26 mouse cellular contexts compared by ENCODE assay signal in genomic region chr10:21835077-21835476, GRCm38 (mm10). TPM values are rescaled to one million over a fixed set of nuclear protein-coding genes. Genes with fewer than 3 reads are reported as not detected.
DNase-seq lines count a peak whose midpoint lies in the region; ATAC-seq lines count a peak whose summit lies in the region.
"Had no signal": no experiment of that assay in that cellular context is flagged by ENCODE, and none has a peak within 500 bp of the region (broad histone marks: within the 10 kb centered on the region; RNA-seq: fewer than 3 reads in every experiment).

No protein-coding gene starts in this region.

- H3K4me2 ChIP-seq in forebrain, embryonic 14.5 days (ENCODE audit: low read length): no peak overlapping the region
- no peak overlapping the region for H3K4me2 ChIP-seq in forebrain, embryonic 11.5 days (ENCODE audit: low read depth, low read length, severe bottlenecking)
- H3K4me2 ChIP-seq in midbrain, embryonic 13.5 days (replicated peaks): no peak overlapping the region
- no peak overlapping the region for H3K4me2 ChIP-seq in midbrain, embryonic 15.5 days
- no peak overlapping the region for H3K4me2 ChIP-seq in intestine, embryonic 15.5 days (replicated peaks)
- H3K4me2 ChIP-seq: embryonic facial prominence, embryonic 13.5 days; heart, embryonic 12.5 days; hindbrain, embryonic 15.5 days; liver, embryonic 15.5 days; lung, embryonic 15.5 days had no signal

- H3K9me3 ChIP-seq in forebrain, embryonic 14.5 days (replicated peaks; ENCODE audit: control insufficient read depth, low read length): no peaks in the 10 kb centered on the region
- no peaks in the 10 kb centered on the region for H3K9me3 ChIP-seq in forebrain, embryonic 11.5 days (ENCODE audit: control insufficient read depth, low read length)
- no peaks in the 10 kb centered on the region for H3K9me3 ChIP-seq in midbrain, embryonic 13.5 days
- H3K9me3 ChIP-seq in midbrain, embryonic 15.5 days: no peaks in the 10 kb centered on the region
- H3K9me3 ChIP-seq in intestine, embryonic 15.5 days: no peaks in the 10 kb centered on the region
- H3K9me3 ChIP-seq: embryonic facial prominence, embryonic 13.5 days; heart, embryonic 12.5 days; hindbrain, embryonic 15.5 days; limb, embryonic 10.5 days; liver, embryonic 15.5 days; lung, embryonic 15.5 days; megakaryocyte, embryonic 14.5 days had no signal

- DNase-seq in forebrain, embryonic 14.5 days (ENCODE audit: low spot score): peak; percentile 17
- DNase-seq in forebrain, embryonic 11.5 days (ENCODE audit: low spot score): no peak
- DNase-seq in MN1 (ENCODE audit: low spot score): peak; percentile 90
- DNase-seq in retina, embryonic 14.5 days (ENCODE audit: low spot score): peak; percentile 33
- DNase-seq: adrenal gland, adult 2 months; cerebellum, adult 11-12 months; cerebellum, postnatal 10 days; heart, postnatal 10 days; kidney, postnatal 25 days; liver; lung, postnatal 36 days; right cerebral cortex, postnatal 25 days; spleen, adult 18-20 months had no signal

- H3K4me1 ChIP-seq in forebrain, embryonic 14.5 days (ENCODE audit: control insufficient read depth, insufficient read depth, low read length): no peaks in the 10 kb centered on the region
- no peaks in the 10 kb centered on the region for H3K4me1 ChIP-seq in forebrain, embryonic 11.5 days (replicated peaks; ENCODE audit: control insufficient read depth, insufficient read depth, low read length)
- H3K4me1 ChIP-seq in midbrain, embryonic 13.5 days (replicated peaks): 0 out of 2 replicates have a peak, but pooled peaks cover 5% of the 10 kb centered on the region
- H3K4me1 ChIP-seq in midbrain, embryonic 15.5 days: no peaks in the 10 kb centered on the region
- H3K4me1 ChIP-seq in intestine, embryonic 15.5 days (replicated peaks): no peaks in the 10 kb centered on the region
- H3K4me1 ChIP-seq: hindbrain, embryonic 15.5 days; lung, embryonic 15.5 days had no signal

- no peak overlapping the region for H3K9ac ChIP-seq in forebrain, embryonic 14.5 days (ENCODE audit: low read length)
- H3K9ac ChIP-seq in forebrain, embryonic 11.5 days (ENCODE audit: low read length): no peak overlapping the region
- no peak overlapping the region for H3K9ac ChIP-seq in midbrain, embryonic 13.5 days (replicated peaks)
- H3K9ac ChIP-seq in midbrain, embryonic 15.5 days: no peak overlapping the region
- H3K9ac ChIP-seq in intestine, embryonic 15.5 days: no peak overlapping the region
- H3K9ac ChIP-seq: embryonic facial prominence, embryonic 13.5 days; heart, embryonic 12.5 days; hindbrain, embryonic 15.5 days; liver, embryonic 15.5 days; lung, embryonic 15.5 days had no signal

- 43% methylated on average over 7 of the region's 7 CpGs for WGBS in forebrain, embryonic 14.5 days
- 38% methylated on average over 7 of the region's 7 CpGs for WGBS in forebrain, embryonic 11.5 days
- 54% methylated on average over 7 of the region's 7 CpGs for WGBS in midbrain, embryonic 13.5 days
- WGBS in midbrain, embryonic 15.5 days: 54% methylated on average over 7 of the region's 7 CpGs
- WGBS in intestine, embryonic 15.5 days: 63% methylated on average over 7 of the region's 7 CpGs

- H3K27ac ChIP-seq in forebrain, embryonic 14.5 days (ENCODE audit: low read depth, low read length): no peak overlapping the region
- H3K27ac ChIP-seq in forebrain, embryonic 11.5 days (ENCODE audit: low read depth, low read length): no peak overlapping the region
- no peak overlapping the region for H3K27ac ChIP-seq in midbrain, embryonic 13.5 days
- H3K27ac ChIP-seq in midbrain, embryonic 15.5 days: no peak overlapping the region
- H3K27ac ChIP-seq in intestine, embryonic 15.5 days: no peak overlapping the region
- H3K27ac ChIP-seq: embryonic facial prominence, embryonic 13.5 days; hindbrain, embryonic 15.5 days; layer of hippocampus, adult 2 months; limb, embryonic 10.5 days; liver, embryonic 15.5 days; lung, embryonic 15.5 days had no signal

- no peak for ATAC-seq in forebrain, embryonic 14.5 days
- no peak for ATAC-seq in forebrain, embryonic 11.5 days (replicated peaks; ENCODE audit: low FRiP score)
- 0 out of 2 replicates have a peak, but pooled peaks have one; percentile 24 for ATAC-seq in midbrain, embryonic 13.5 days
- no peak for ATAC-seq in midbrain, embryonic 15.5 days (replicated peaks)
- ATAC-seq in intestine, embryonic 15.5 days: no peak
- ATAC-seq: CD4-positive, CD25-positive, alpha-beta regulatory T cell, adult 4 months; intestine, postnatal 0 days had no signal

- no peak overlapping the region for H3K4me3 ChIP-seq in forebrain, embryonic 14.5 days (ENCODE audit: low read depth, low read length)
- H3K4me3 ChIP-seq in forebrain, embryonic 11.5 days (ENCODE audit: low read depth, low read length): no peak overlapping the region
- no peak overlapping the region for H3K4me3 ChIP-seq in midbrain, embryonic 13.5 days (replicated peaks)
- H3K4me3 ChIP-seq in midbrain, embryonic 15.5 days: no peak overlapping the region
- no peak overlapping the region for H3K4me3 ChIP-seq in intestine, embryonic 15.5 days (replicated peaks)
- H3K4me3 ChIP-seq: embryonic facial prominence, embryonic 13.5 days; heart, embryonic 12.5 days; hindbrain, embryonic 15.5 days; layer of hippocampus, adult 2 months; limb, embryonic 10.5 days; liver, embryonic 15.5 days; lung, embryonic 15.5 days; megakaryocyte, embryonic 14.5 days had no signal

- H3K36me3 ChIP-seq in forebrain, embryonic 14.5 days (ENCODE audit: control insufficient read depth, insufficient read depth, low read length): no peaks in the 10 kb centered on the region
- no peaks in the 10 kb centered on the region for H3K36me3 ChIP-seq in forebrain, embryonic 11.5 days (ENCODE audit: control insufficient read depth, insufficient read depth, low read length)
- no peaks in the 10 kb centered on the region for H3K36me3 ChIP-seq in midbrain, embryonic 13.5 days
- no peaks in the 10 kb centered on the region for H3K36me3 ChIP-seq in midbrain, embryonic 15.5 days (replicated peaks)
- H3K36me3 ChIP-seq in intestine, embryonic 15.5 days: no peaks in the 10 kb centered on the region
- H3K36me3 ChIP-seq: embryonic facial prominence, embryonic 13.5 days; heart, embryonic 12.5 days; hindbrain, embryonic 15.5 days; limb, embryonic 10.5 days; liver, embryonic 15.5 days; lung, embryonic 15.5 days had no signal

- H3K27me3 ChIP-seq in forebrain, embryonic 14.5 days (replicated peaks; ENCODE audit: control insufficient read depth, insufficient read depth, low read length): no peaks in the 10 kb centered on the region
- H3K27me3 ChIP-seq in forebrain, embryonic 11.5 days (ENCODE audit: control insufficient read depth, insufficient read depth, low read length): no peaks in the 10 kb centered on the region
- no peaks in the 10 kb centered on the region for H3K27me3 ChIP-seq in midbrain, embryonic 13.5 days
- no peaks in the 10 kb centered on the region for H3K27me3 ChIP-seq in midbrain, embryonic 15.5 days (replicated peaks)
- H3K27me3 ChIP-seq in intestine, embryonic 15.5 days (replicated peaks): no peaks in the 10 kb centered on the region
- H3K27me3 ChIP-seq: embryonic facial prominence, embryonic 13.5 days; heart, embryonic 12.5 days; hindbrain, embryonic 15.5 days; liver, embryonic 15.5 days; lung, embryonic 15.5 days had no signal

RNA-seq across cellular contexts. Expression of gene Sgk1, which starts 46.9 kb away (rescaled TPM):
- 26.1 and 33.8 TPM in 2 replicates for polyA plus RNA-seq in forebrain, embryonic 14.5 days (2014; fragmentation: Nextera tagmentation; extraction: Ambion mirVana)
- 20.7 and 24.5 TPM in 2 replicates for polyA plus RNA-seq in forebrain, embryonic 11.5 days (2014; fragmentation: Nextera tagmentation; extraction: Ambion mirVana)
- polyA plus RNA-seq in midbrain, embryonic 13.5 days (2015; fragmentation: Nextera tagmentation; extraction: Ambion mirVana): 35.9 and 36.7 TPM in 2 replicates
- 40.8 and 45.1 TPM in 2 replicates for polyA plus RNA-seq in midbrain, embryonic 15.5 days (2015; fragmentation: Nextera tagmentation; extraction: Ambion mirVana)
- polyA plus RNA-seq in intestine, embryonic 15.5 days (2015; fragmentation: Nextera tagmentation; extraction: Ambion mirVana): 30.6 and 36.7 TPM in 2 replicates
